Mouse (Mus musculus): ENCODE results near the gene Mdm2. TPM values are rescaled to one million over a fixed set of nuclear protein-coding genes. Genes with fewer than 3 reads are reported as not detected.
"Not testable (repeated sequence)": the region's sequence is repeated elsewhere in the genome, so short reads cannot be mapped to it uniquely, and the experiment has no call there.

Mdm2 gene
- polyA plus RNA-seq, 1 experiment: 17.0 TPM

DNA sequence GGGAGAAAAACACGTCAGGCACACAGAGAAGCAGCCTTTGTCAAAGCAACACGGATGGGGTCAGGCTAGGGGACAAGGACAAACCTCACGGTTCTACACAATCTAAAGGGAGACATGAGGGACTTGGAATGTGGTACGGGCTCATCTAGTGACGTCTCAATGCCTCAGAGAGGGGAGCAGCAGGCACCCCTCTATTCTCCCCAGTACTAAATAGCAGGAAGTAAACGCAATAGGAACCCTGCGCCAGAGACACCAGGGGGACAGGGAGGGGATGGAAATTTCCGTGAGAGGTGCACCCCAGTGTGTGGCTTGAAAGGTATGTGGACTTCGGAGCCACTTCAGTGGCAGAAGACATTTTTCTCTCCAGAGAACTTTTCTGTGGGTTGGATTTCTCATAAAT lies 30.4 kb upstream of the Mdm2 start:
- Histone ChIP-seq H3K27ac (replicated peaks; ENCODE audit: low read depth, low read length) (no peak overlapping the region), H3K4me3 (ENCODE audit: insufficient read depth, low read depth, low read length) (no peak overlapping the region), H3K4me1 (ENCODE audit: control insufficient read depth, insufficient read depth, insufficient read length, low read length) (peaks cover 2% of the 10 kb centered on the region)

DNA sequence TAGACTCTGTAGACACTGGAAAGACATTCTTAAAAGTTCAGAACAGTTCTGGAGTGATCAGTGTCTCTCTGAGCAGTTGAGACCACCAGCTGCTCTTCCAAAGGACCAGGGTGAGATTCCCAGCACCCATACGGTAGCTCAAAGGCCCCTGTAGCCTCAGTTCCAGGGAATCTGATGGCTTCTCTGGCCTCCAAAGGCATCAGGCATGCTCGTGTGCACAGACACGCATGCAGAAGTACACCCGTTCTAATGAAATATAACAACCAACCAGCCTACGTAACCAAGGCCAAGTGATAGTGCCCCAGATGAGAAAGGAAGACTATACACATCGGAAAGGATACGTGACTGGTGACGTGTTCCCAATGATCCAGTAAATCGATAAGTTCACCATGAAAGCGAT lies 29.6 kb upstream of the Mdm2 start:
- no peak overlapping the region for H3K4me3 ChIP-seq (ENCODE audit: insufficient read depth, low read depth, low read length)
- H3K4me1 ChIP-seq (ENCODE audit: control insufficient read depth, insufficient read depth, insufficient read length, low read length): peaks cover 2% of the 10 kb centered on the region
- H3K27ac ChIP-seq (replicated peaks; ENCODE audit: low read depth, low read length): no peak overlapping the region

GRCm38 (mm10) chr10:117739648-117739948 lies 29.0 kb upstream of the Mdm2 start:
- H3K4me3 ChIP-seq (ENCODE audit: insufficient read depth, low read depth, low read length): no peak overlapping the region
- no peak overlapping the region for H3K27ac ChIP-seq (replicated peaks; ENCODE audit: low read depth, low read length)
- peaks cover 2% of the 10 kb centered on the region; the same call in 1 of the 2 replicates for H3K4me1 ChIP-seq (ENCODE audit: control insufficient read depth, insufficient read depth, insufficient read length, low read length)

DNA sequence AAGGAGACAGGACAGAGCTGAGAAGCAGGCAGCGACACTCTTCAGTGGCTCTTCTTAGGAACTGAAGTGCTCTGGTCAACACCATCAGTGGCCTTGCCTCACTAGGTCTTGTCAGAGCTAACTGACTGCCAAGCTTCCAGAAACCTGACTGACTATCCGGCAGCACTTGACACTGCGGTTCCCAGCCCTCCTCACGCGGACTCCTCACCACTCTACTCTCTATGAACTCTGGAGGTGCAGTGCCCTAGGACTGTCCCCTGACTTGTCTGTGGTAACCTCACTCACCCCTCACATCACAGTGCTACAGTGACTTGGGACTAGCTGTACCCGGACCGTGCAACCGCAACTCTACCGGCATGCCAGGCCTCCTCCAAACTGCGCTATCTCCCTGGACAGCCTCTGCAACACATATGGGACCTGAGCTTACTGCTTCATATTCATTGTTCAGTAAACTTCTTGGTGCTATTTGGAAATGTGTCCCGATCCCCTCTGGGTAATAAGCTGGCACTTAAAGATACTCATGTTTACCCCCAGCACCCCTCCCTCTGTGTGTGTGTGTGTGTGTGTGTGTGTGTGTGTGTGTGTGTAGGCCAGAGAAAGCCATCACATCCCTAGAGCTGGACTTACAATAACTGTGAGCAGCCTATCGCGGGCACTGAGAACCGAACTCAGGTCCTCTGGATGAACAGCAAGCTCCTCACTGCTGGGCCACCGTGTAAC lies 28.5 kb upstream of the Mdm2 start:
- H3K4me1 ChIP-seq (ENCODE audit: control insufficient read depth, insufficient read depth, insufficient read length, low read length): peaks cover 2% of the 10 kb centered on the region; the same call in 1 of the 2 replicates
- H3K27ac ChIP-seq (replicated peaks; ENCODE audit: low read depth, low read length): no peak overlapping the region
- H3K4me3 ChIP-seq (ENCODE audit: insufficient read depth, low read depth, low read length): no peak overlapping the region

GRCm38 (mm10) chr10:117738140-117738921 lies 27.8 kb upstream of the Mdm2 start:
- Histone ChIP-seq H3K4me1 (ENCODE audit: control insufficient read depth, insufficient read depth, insufficient read length, low read length) (no peaks in the 10 kb centered on the region), H3K27ac (replicated peaks; ENCODE audit: low read depth, low read length) (no peak overlapping the region), H3K4me3 (ENCODE audit: insufficient read depth, low read depth, low read length) (no peak overlapping the region)

- H3K4me3 ChIP-seq (ENCODE audit: insufficient read depth, low read depth, low read length); H3K27ac ChIP-seq (replicated peaks; ENCODE audit: low read depth, low read length); H3K4me1 ChIP-seq (ENCODE audit: control insufficient read depth, insufficient read depth, insufficient read length, low read length): not testable (repeated sequence)
Measured at GRCm38 (mm10) chr10:117737498-117737897, 26.9 kb upstream of the Mdm2 start.

GRCm38 (mm10) chr10:117737075-117737474 lies 26.5 kb upstream of the Mdm2 start:
- no peaks in the 10 kb centered on the region for H3K4me1 ChIP-seq (ENCODE audit: control insufficient read depth, insufficient read depth, insufficient read length, low read length)

DNA sequence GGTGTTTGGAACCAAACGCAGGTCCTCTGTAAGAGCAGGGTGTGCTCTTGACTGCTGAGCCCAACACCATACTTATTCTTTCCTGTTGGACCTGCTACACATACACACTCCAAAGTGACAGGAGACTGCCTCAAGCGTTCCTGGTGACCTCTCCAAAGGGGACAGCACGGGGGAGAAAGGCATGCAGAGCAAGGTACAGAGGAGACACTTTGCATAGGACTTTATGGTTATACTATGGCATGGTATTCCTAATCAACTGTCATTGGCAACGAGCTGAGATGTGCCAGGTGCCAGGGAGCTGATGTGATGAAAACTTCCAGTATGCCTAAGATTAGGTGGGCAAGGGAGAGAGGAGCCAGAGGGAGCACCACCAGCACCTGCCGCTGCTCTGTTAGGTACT lies 26.0 kb upstream of the Mdm2 start:
- Histone ChIP-seq H3K27ac (replicated peaks; ENCODE audit: low read depth, low read length) (no peak overlapping the region), H3K4me3 (ENCODE audit: insufficient read depth, low read depth, low read length) (no peak overlapping the region), H3K4me1 (ENCODE audit: control insufficient read depth, insufficient read depth, insufficient read length, low read length) (no peaks in the 10 kb centered on the region)

More at GRCm38 (mm10) chr10:117737075-117737474, 26.5 kb upstream of the Mdm2 start:
- Histone ChIP-seq H3K27ac (replicated peaks; ENCODE audit: low read depth, low read length) (no peak overlapping the region), H3K4me3 (ENCODE audit: insufficient read depth, low read depth, low read length) (no peak overlapping the region)

- H3K4me1 ChIP-seq (ENCODE audit: control insufficient read depth, insufficient read depth, insufficient read length, low read length); H3K4me3 ChIP-seq (ENCODE audit: insufficient read depth, low read depth, low read length): not testable (repeated sequence)
Measured at GRCm38 (mm10) chr10:117735396-117735795, 24.8 kb upstream of the Mdm2 start.

DNA sequence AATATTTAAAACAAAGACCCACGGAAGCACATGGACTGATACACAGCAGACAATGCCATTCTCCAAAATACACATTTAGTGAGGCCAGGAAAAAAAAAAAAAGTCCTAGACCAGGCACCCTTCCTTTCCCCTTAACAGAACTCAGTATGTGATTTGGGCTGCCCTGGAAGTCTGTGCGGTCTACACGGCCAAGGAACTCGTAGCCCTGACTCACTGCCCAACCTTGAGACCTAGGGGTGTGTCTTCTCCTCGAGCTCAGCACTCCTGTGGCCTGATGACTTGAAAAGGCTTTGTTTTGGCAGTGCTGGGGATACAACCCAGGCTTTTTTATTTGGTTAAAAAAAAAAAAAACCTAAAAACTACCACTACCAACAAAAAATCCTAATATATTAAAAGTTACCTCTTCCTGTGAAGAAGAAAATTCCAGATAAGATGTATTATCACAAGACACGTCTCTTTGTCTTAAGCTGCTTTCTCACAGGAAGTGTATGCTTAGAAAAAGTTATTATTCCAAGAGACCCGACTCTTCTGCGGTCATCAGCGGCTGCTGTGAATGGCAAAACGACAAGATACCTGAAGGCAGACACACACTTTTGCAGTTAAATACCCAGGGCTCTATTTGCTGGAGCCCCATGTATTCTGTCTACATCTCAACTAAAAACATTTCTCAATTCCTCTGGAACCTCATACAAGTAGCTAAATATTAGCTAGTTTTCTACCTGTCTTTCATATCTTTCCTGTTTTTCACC lies 23.7 kb upstream of the Mdm2 start:
- not testable (repeated sequence) for H3K4me1 ChIP-seq (ENCODE audit: control insufficient read depth, insufficient read depth, insufficient read length, low read length); H3K27ac ChIP-seq (replicated peaks; ENCODE audit: low read depth, low read length); H3K4me3 ChIP-seq (ENCODE audit: insufficient read depth, low read depth, low read length)

More at GRCm38 (mm10) chr10:117735396-117735795, 24.8 kb upstream of the Mdm2 start:
- not testable (repeated sequence) for H3K27ac ChIP-seq (replicated peaks; ENCODE audit: low read depth, low read length)

GRCm38 (mm10) chr10:117733626-117734025 lies 23.1 kb upstream of the Mdm2 start:
- not testable (repeated sequence) for H3K4me1 ChIP-seq (ENCODE audit: control insufficient read depth, insufficient read depth, insufficient read length, low read length); H3K27ac ChIP-seq (replicated peaks; ENCODE audit: low read depth, low read length); H3K4me3 ChIP-seq (ENCODE audit: insufficient read depth, low read depth, low read length)

DNA sequence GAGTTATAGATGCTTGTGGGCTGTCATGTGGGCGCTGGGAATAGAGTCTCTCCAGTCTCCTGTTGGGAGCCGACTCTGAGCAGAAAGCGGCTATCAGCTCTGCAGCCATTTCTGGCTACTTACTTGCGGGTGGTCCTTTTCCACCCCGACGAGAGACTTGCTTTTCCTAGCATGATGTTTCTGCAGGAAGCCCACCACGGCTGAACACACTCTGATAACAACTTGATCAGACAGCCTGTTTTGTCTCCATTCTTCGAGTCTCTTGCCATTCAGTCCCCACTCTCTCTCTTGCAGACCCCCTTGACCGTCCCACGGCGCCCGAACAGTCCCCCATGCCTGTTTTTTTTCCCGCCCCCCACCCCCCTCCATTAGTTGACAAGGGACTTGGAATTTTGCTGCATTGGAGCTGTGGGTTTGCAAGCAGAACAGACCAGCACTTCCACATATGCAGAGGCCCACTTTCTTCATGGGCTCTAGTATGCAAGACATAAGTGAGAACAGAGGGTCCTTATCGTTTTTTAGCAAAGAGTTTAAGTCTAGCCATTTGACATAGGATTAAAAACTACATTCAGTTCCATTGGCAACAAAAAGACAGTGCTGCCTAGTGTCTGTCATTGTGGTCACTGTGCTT lies 22.5 kb upstream of the Mdm2 start:
- H3K4me1 ChIP-seq (ENCODE audit: control insufficient read depth, insufficient read depth, insufficient read length, low read length): no peaks in the 10 kb centered on the region
- no peak overlapping the region for H3K4me3 ChIP-seq (ENCODE audit: insufficient read depth, low read depth, low read length)

GRCm38 (mm10) chr10:117732184-117732583 lies 21.6 kb upstream of the Mdm2 start:
- H3K4me1 ChIP-seq (ENCODE audit: control insufficient read depth, insufficient read depth, insufficient read length, low read length): no peaks in the 10 kb centered on the region
- H3K27ac ChIP-seq (replicated peaks; ENCODE audit: low read depth, low read length): no peak overlapping the region
- no peak overlapping the region for H3K4me3 ChIP-seq (ENCODE audit: insufficient read depth, low read depth, low read length)

More for the DNA sequence above, 22.5 kb upstream of the Mdm2 start:
- H3K27ac ChIP-seq (replicated peaks; ENCODE audit: low read depth, low read length): no peak overlapping the region

GRCm38 (mm10) chr10:117731244-117732101 lies 20.9 kb upstream of the Mdm2 start:
- Histone ChIP-seq H3K27ac (replicated peaks; ENCODE audit: low read depth, low read length) (no peak overlapping the region), H3K4me3 (ENCODE audit: insufficient read depth, low read depth, low read length) (no peak overlapping the region)

More at GRCm38 (mm10) chr10:117731244-117732101, 20.9 kb upstream of the Mdm2 start:
- H3K4me1 ChIP-seq (ENCODE audit: control insufficient read depth, insufficient read depth, insufficient read length, low read length): no peaks in the 10 kb centered on the region
